Mouse (Mus musculus): Measurements from ENCODE around the gene Dtd2. TPM values are rescaled to one million over a fixed set of nuclear protein-coding genes. Genes with fewer than 3 reads are reported as not detected.

Dtd2 gene
- polyA plus RNA-seq, 1 experiment from 2014 or later = 16.0 TPM

DNA sequence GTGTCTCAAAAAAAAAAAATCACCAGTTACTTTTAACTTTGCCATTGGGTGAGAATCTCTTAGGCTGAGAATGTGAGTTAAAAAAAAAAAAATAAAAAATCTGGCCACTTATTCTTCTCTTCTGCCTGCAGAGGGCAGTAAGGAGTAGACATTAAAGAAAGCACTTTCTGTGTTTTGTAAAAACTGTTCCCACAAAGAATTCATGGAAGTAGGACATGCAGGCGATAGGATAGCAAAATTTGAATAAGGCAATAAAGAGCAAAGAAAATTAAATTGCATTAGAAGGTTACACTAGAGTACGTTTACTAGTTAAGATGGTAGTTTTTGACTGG lies 4.3 kb upstream of the Dtd2 start:
- Histone ChIP-seq H3K4me1 (replicated peaks) (peaks cover 10% of the 10 kb centered on the region; the same call in 1 of the 2 replicates), H3K4me2 (peak overlapping the region; percentile 48), H3K4me3 (peak overlapping the region; percentile 25), H3K27me3 (no peaks in the 10 kb centered on the region), H3K27ac (replicated peaks) (peak overlapping the region; percentile 24; the same call in 1 of the 2 replicates), H3K9me3 (no peaks in the 10 kb centered on the region), H3K9ac (no peak overlapping the region), H3K36me3 (no peaks in the 10 kb centered on the region)
- 52% methylated on average over 2 of the region's 2 CpGs for WGBS
- no peak for ATAC-seq (ENCODE audit: low read depth)

DNA sequence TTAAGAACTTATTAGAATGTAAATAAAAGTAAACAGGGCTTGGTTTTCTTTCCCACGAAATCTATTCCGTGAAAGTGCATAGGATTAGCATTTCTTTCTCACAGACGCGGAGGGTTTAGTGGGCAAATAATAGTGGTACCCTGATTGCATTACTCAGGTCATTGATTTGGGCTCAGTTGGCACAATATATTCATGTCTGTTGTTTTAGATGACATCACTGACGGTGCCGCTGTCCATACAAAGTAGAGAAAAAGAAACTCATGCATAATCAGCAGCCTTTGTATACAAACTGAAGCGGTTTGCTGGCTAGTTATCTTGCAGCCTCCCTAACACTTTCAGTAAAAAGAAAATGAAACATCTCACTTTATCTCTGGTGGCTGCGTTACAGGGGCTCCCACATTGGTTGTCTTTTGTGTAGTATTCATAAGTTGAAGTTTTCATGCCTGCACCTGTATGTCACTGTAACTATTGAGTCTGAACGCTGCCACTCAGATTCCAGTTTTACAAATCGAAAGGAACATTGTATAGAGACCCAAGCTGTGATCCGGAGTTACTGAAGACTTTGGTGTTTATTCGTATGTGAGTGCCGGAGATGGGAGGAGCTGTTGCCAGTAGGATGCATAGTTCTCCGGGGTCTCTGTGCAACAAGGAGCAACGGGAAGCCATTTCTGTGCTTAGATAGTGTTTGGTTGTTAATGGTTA lies 3.8 kb upstream of the Dtd2 start:
- WGBS = 36% methylated on average over 15 of the region's 15 CpGs
- H3K27me3 ChIP-seq = no peaks in the 10 kb centered on the region
- peak overlapping the region; percentile 25 for H3K4me3 ChIP-seq
- 0 out of 2 replicates have a peak, but pooled peaks have one; percentile 10 for ATAC-seq (ENCODE audit: low read depth)
- H3K4me2 ChIP-seq = peak overlapping the region; percentile 48
- peaks cover 16% of the 10 kb centered on the region; the same call in 1 of the 2 replicates for H3K4me1 ChIP-seq (replicated peaks)
- H3K27ac ChIP-seq (replicated peaks) = peak overlapping the region; percentile 24; the same call in 1 of the 2 replicates
- no peaks in the 10 kb centered on the region for H3K9me3 ChIP-seq
- no peak overlapping the region for H3K9ac ChIP-seq
- H3K36me3 ChIP-seq = no peaks in the 10 kb centered on the region

DNA sequence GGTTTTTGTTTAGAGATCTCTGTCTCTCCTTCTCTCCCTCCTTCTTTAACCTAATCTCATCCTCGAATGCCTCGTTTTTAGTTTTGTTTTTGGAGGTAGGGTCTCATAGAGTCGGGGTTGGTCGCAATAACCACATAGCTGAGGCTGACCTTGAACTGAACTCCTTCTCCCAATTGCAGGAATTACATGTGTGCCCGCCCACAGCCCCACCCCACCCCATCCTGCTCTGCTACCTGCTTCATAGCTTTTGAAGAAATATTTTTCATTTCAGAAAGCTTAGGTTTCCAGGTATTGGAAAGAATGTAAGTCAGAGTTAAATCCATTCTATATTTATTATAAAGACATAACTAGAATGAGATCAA lies 313 bp upstream of the Dtd2 start:
- Histone ChIP-seq H3K9ac (peak overlapping the region; percentile 32; the same call in 1 of the 2 replicates), H3K4me3 (peak overlapping the region; percentile 72), H3K4me2 (peak overlapping the region; percentile 68), H3K27me3 (no peaks in the 10 kb centered on the region), H3K27ac (replicated peaks) (peak overlapping the region; percentile 77; the same call in 1 of the 2 replicates), H3K4me1 (replicated peaks) (peaks cover 17% of the 10 kb centered on the region; the same call in 1 of the 2 replicates), H3K9me3 (no peaks in the 10 kb centered on the region), H3K36me3 (no peaks in the 10 kb centered on the region)
- 51% methylated on average over 5 of the region's 5 CpGs for WGBS
- ATAC-seq (ENCODE audit: low read depth) = peak; percentile 69

DNA sequence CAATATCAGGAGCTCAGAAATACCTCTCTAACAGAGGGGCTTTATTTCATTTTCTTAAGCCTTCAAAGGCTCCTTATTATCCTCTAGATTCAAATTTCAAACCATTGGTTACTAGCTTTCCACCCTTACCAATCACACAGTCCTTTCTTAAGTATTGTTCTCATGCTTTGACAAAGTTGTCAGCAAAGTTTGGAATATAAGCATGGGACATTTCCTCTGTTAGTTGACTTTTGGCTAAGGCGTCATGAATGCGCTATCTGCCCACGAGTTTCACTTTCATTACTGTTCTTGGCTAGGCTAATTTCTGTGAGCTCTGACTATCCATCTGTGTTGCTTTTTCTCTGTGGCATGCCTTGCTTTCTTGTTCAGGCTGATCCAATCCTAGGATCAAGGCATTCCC lies 3.6 kb downstream of the Dtd2 start:
- Histone ChIP-seq H3K9ac (no peak overlapping the region), H3K4me3 (no peak overlapping the region), H3K27ac (replicated peaks) (no peak overlapping the region), H3K9me3 (no peaks in the 10 kb centered on the region), H3K36me3 (peaks cover 17% of the 10 kb centered on the region), H3K4me1 (replicated peaks) (peaks cover 10% of the 10 kb centered on the region; the same call in 1 of the 2 replicates), H3K27me3 (no peaks in the 10 kb centered on the region), H3K4me2 (no peak overlapping the region)
- ATAC-seq (ENCODE audit: low read depth) = no peak
- 93% methylated on average over 3 of the region's 3 CpGs for WGBS

- Histone ChIP-seq H3K4me1 (replicated peaks) (peaks cover 10% of the 10 kb centered on the region; the same call in 1 of the 2 replicates), H3K9me3 (no peaks in the 10 kb centered on the region), H3K4me3 (no peak overlapping the region), H3K27me3 (no peaks in the 10 kb centered on the region), H3K9ac (no peak overlapping the region; the same call in 1 of the 2 replicates), H3K4me2 (no peak overlapping the region), H3K36me3 (peaks cover 21% of the 10 kb centered on the region), H3K27ac (replicated peaks) (no peak overlapping the region)
- no peak for ATAC-seq (ENCODE audit: low read depth)
- 27% methylated on average over 4 of the region's 4 CpGs for WGBS
Measured at GRCm38 (mm10) chr12:52001544-52001943, 4.8 kb downstream of the Dtd2 start.

DNA sequence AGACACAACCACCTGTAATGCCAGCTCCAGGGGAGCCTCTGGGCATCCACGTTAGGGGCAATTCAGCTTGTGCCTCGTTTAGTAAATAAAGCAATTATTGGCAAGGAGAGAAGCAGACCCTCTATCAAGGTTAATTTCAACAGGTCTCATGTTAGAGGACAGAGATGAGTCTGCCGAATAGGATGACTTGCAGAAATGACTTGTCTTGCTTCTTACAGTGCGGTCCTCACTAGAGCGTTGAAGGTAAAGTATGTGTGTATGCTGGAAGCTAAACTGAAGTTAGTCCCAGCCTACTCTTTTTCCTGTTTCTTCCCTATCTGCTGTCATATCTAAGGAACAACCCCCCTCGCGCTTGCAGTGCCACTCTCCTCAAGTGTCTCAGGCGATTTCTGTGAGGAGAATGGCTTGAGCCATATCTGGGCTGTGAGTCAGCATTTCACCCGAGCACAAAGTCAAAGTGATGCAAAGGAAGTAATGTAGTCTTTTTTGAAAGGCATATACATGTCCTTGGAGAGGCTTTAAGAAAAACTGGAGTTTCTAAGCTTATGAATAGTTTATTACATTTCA lies 7.9 kb downstream of the Dtd2 start:
- no peak for ATAC-seq (ENCODE audit: low read depth)
- peaks cover 38% of the 10 kb centered on the region for H3K36me3 ChIP-seq
- H3K9me3 ChIP-seq = no peaks in the 10 kb centered on the region
- 90% methylated on average over 9 of the region's 9 CpGs for WGBS
- no peaks in the 10 kb centered on the region for H3K27me3 ChIP-seq
- no peak overlapping the region for H3K9ac ChIP-seq
- no peaks in the 10 kb centered on the region for H3K4me1 ChIP-seq (replicated peaks)
- H3K4me2 ChIP-seq = no peak overlapping the region
- no peak overlapping the region for H3K27ac ChIP-seq (replicated peaks)
- no peak overlapping the region for H3K4me3 ChIP-seq

DNA sequence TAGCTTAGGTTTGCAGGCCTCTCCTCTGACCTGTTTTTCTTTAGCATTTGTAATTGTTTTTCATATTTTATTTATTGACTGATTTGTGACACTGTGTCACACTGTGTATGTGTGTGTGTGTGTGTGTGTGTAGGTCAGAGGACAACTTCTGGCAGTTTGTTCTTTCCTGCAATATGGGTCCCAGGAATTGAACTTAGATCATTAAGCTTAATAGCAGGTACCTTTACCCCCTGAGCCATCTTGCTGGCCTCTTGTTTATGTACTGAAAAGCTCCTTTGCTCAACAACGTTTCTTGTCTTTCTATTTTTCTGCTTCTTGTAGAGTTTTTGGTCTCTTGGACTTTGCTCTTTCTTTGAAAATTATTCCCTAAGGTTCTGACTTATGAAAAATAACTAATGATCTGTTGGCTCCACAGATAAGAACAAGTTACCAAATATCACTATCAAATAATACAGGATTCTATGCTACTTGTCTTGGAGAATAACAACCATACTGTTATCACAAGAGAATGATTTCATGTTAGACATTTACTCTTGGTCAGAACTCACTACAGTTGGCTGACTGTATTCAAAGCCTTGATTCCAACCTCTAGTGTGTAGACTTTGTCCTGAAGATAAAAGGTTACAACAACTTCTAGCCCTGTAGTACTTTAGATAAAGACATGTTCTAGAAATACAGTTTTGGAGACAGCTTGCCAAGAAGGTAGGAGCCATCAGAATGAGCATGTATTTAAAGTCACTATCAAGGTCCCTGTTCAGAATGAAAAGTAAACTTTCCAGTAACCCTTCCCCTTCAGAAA lies 10.4 kb downstream of the Dtd2 start:
- Histone ChIP-seq H3K4me3 (no peak overlapping the region), H3K27me3 (no peaks in the 10 kb centered on the region), H3K4me2 (no peak overlapping the region), H3K27ac (replicated peaks) (no peak overlapping the region), H3K36me3 (peaks cover 38% of the 10 kb centered on the region), H3K9ac (no peak overlapping the region), H3K4me1 (replicated peaks) (no peaks in the 10 kb centered on the region), H3K9me3 (no peaks in the 10 kb centered on the region)
- WGBS = 97% methylated on average over 1 of the region's 1 CpGs
- ATAC-seq (ENCODE audit: low read depth) = no peak

GRCm38 (mm10) chr12:51990629-51991028 lies 15.7 kb downstream of the Dtd2 start:
- Histone ChIP-seq H3K4me1 (replicated peaks) (no peaks in the 10 kb centered on the region), H3K36me3 (peaks cover 18% of the 10 kb centered on the region), H3K4me3 (no peak overlapping the region), H3K9ac (no peak overlapping the region), H3K27me3 (no peaks in the 10 kb centered on the region), H3K27ac (replicated peaks) (no peak overlapping the region), H3K4me2 (no peak overlapping the region), H3K9me3 (no peaks in the 10 kb centered on the region)
- no peak for ATAC-seq (ENCODE audit: low read depth)
- WGBS = 85% methylated on average over 2 of the region's 2 CpGs

DNA sequence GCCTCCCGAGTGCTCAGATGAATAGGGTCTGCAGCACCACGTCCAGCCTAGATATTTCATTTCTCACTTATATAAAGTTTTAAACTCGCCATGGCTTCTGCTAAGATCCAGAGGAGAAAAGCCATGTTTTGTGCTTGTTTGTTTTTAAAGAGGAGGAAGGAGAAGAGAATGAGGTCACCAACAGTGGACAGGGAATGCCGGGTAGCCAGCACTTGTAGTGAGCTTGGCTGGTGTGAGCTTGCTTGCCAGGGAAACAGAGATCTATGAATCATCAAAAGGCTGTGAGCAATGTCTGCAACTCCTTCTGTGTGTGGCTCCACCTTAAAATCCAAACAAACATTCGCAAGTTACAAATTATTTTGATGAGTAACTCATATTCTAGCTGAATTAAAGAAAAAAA lies 17.8 kb downstream of the Dtd2 start:
- H3K9ac ChIP-seq = no peak overlapping the region
- H3K36me3 ChIP-seq = 0 out of 2 replicates have a peak, but pooled peaks cover 3% of the 10 kb centered on the region
- H3K27ac ChIP-seq (replicated peaks) = no peak overlapping the region
- H3K4me2 ChIP-seq = no peak overlapping the region
- WGBS = 89% methylated on average over 5 of the region's 5 CpGs
- no peak overlapping the region for H3K4me3 ChIP-seq
- no peak for ATAC-seq (ENCODE audit: low read depth)
- H3K9me3 ChIP-seq = no peaks in the 10 kb centered on the region
- no peaks in the 10 kb centered on the region for H3K4me1 ChIP-seq (replicated peaks)
- H3K27me3 ChIP-seq = no peaks in the 10 kb centered on the region

- Histone ChIP-seq H3K4me1 (replicated peaks) (no peaks in the 10 kb centered on the region), H3K27ac (replicated peaks) (no peak overlapping the region), H3K9ac (no peak overlapping the region), H3K27me3 (no peaks in the 10 kb centered on the region), H3K36me3 (0 out of 2 replicates have a peak, but pooled peaks cover 3% of the 10 kb centered on the region), H3K9me3 (no peaks in the 10 kb centered on the region), H3K4me3 (no peak overlapping the region), H3K4me2 (no peak overlapping the region)
- WGBS = 74% methylated on average over 4 of the region's 4 CpGs
- no peak for ATAC-seq (ENCODE audit: low read depth)
Measured at GRCm38 (mm10) chr12:51985826-51986225, 20.5 kb downstream of the Dtd2 start.

DNA sequence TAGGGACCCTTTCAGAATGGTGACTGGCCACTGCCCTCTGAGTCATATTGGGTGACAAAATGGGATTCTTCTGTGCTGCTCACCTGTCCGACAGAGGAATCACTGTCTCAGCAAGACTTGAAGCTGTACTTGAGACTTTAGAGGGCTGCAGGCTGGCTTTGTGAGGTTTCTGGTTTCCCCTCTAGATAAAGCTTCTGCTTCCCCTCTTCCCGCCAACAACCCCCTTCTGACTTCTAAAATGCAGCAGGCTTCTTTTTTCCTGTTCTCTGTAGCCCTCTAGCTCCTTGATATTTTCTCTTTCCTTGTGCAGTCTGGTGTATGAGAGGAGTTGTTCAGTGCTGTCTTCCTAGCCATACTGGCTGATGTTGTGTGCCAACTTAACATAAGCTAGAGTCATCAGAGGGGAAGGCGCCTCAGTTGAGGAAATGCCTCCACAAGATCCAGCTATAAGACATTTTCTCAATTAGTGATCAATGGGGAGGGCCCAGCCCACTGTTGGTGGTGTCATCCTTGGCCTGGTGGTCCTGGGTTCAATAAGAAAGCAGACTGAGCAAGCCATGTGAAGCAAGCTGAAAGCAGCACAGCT lies 21.0 kb downstream of the Dtd2 start:
- H3K4me3 ChIP-seq = no peak overlapping the region
- no peaks in the 10 kb centered on the region for H3K4me1 ChIP-seq (replicated peaks)
- H3K27ac ChIP-seq (replicated peaks) = no peak overlapping the region
- no peak overlapping the region for H3K9ac ChIP-seq
- 93% methylated on average over 3 of the region's 3 CpGs for WGBS
- ATAC-seq (ENCODE audit: low read depth) = no peak
- no peak overlapping the region for H3K4me2 ChIP-seq
- H3K9me3 ChIP-seq = no peaks in the 10 kb centered on the region
- H3K27me3 ChIP-seq = no peaks in the 10 kb centered on the region
- H3K36me3 ChIP-seq = 0 out of 2 replicates have a peak, but pooled peaks cover 3% of the 10 kb centered on the region

DNA sequence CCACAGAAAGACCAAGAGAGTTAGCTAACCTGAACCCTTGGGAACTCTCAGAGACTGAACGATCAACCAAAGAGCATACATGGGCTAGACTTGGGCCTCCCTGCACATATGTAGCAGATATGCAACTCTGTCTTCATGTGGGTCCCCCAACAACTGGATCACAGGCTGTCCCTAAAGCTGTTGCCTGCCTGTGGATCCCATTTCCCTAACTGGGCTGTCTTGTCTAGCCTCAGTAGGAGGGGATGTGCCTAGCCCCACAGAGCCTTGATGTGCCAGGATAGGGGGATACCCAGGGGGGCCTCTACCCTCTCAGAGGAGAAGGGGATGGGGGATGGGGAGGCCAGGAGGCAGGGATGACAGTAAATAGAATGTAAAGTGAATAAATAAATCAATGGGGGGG lies 22.7 kb downstream of the Dtd2 start:
- no peaks in the 10 kb centered on the region for H3K9me3 ChIP-seq
- no peak overlapping the region for H3K4me3 ChIP-seq
- 0 out of 2 replicates have a peak, but pooled peaks cover 3% of the 10 kb centered on the region for H3K36me3 ChIP-seq
- H3K9ac ChIP-seq = no peak overlapping the region
- H3K27me3 ChIP-seq = no peaks in the 10 kb centered on the region
- no peak for ATAC-seq (ENCODE audit: low read depth)
- H3K4me1 ChIP-seq (replicated peaks) = no peaks in the 10 kb centered on the region
- H3K4me2 ChIP-seq = no peak overlapping the region
- H3K27ac ChIP-seq (replicated peaks) = no peak overlapping the region
- 96% methylated on average over 1 of the region's 1 CpGs for WGBS

Data from neural tube, embryonic 13.5 days (tissue).